Mouse (Mus musculus): ENCODE results near the gene Tlnrd1. TPM values are rescaled to one million over a fixed set of nuclear protein-coding genes. Genes with fewer than 3 reads are reported as not detected.
"Not testable (repeated sequence)": the region's sequence is repeated elsewhere in the genome, so short reads cannot be mapped to it uniquely, and the experiment has no call there.

Gene Tlnrd1
- polyA plus RNA-seq, 1 experiment from 2014 or later = 4.7 TPM

- H3K4me1 ChIP-seq (ENCODE audit: control insufficient read depth, insufficient read depth, low read length) = no peaks in the 10 kb centered on the region
- WGBS = 72% methylated on average over 4 of the region's 4 CpGs
- H3K9me3 ChIP-seq (replicated peaks; ENCODE audit: control insufficient read depth, low read length) = peaks cover under 1% of the 10 kb centered on the region; the same call in 1 of the 2 replicates
- H3K27ac ChIP-seq (ENCODE audit: low read length) = no peak overlapping the region
- no peak overlapping the region for H3K9ac ChIP-seq (ENCODE audit: low read length)
- H3K36me3 ChIP-seq (ENCODE audit: control insufficient read depth, insufficient read depth, low read length) = 0 out of 2 replicates have a peak, but pooled peaks cover 4% of the 10 kb centered on the region
- no peak overlapping the region for H3K4me3 ChIP-seq (replicated peaks; ENCODE audit: low read length)
- ATAC-seq (ENCODE audit: insufficient read depth, low FRiP score) = no peak
- no peaks in the 10 kb centered on the region for H3K27me3 ChIP-seq (ENCODE audit: control insufficient read depth, insufficient read depth, low read length)
- H3K4me2 ChIP-seq (ENCODE audit: low read depth, low read length) = no peak overlapping the region
These were observed 17.3 kb upstream of the Tlnrd1 start for GRCm38 (mm10) chr7:83901425-83901824.

GRCm38 (mm10) chr7:83900519-83900918 lies 16.4 kb upstream of the Tlnrd1 start:
- H3K27me3 ChIP-seq (ENCODE audit: control insufficient read depth, insufficient read depth, low read length) = no peaks in the 10 kb centered on the region
- H3K36me3 ChIP-seq (ENCODE audit: control insufficient read depth, insufficient read depth, low read length) = 0 out of 2 replicates have a peak, but pooled peaks cover 6% of the 10 kb centered on the region
- H3K9ac ChIP-seq (ENCODE audit: low read length) = no peak overlapping the region
- no peak for ATAC-seq (ENCODE audit: insufficient read depth, low FRiP score)
- no peak overlapping the region for H3K27ac ChIP-seq (ENCODE audit: low read length)
- no peak overlapping the region for H3K4me2 ChIP-seq (ENCODE audit: low read depth, low read length)
- H3K4me1 ChIP-seq (ENCODE audit: control insufficient read depth, insufficient read depth, low read length) = no peaks in the 10 kb centered on the region
- 75% methylated on average over 3 of the region's 3 CpGs for WGBS
- H3K9me3 ChIP-seq (replicated peaks; ENCODE audit: control insufficient read depth, low read length) = no peaks in the 10 kb centered on the region
- H3K4me3 ChIP-seq (replicated peaks; ENCODE audit: low read length) = no peak overlapping the region

DNA sequence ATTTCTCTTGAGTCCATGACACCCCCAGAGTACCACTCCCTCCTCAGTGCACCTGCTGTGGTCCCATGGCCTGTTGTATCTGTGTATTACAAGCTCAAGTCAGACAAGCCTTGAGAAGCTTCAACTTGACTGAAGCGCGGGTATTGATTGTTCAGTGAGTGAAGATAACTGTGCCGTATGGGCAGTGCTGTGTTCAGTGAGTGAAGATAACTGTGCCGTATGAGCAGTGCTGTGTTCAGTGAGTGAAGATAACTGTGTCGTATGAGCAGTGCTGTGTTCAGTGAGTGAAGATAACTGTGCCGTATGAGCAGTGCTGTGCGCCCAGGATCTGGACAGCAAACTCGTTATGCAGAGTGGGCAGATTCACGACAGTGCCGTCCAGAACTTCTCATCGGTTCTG lies 14.2 kb upstream of the Tlnrd1 start:
- Histone ChIP-seq H3K36me3 (ENCODE audit: control insufficient read depth, insufficient read depth, low read length) (peaks cover 12% of the 10 kb centered on the region; the same call in 1 of the 2 replicates), H3K27ac (ENCODE audit: low read length) (no peak overlapping the region)
- no peak for ATAC-seq (ENCODE audit: insufficient read depth, low FRiP score)

GRCm38 (mm10) chr7:83896077-83896740 lies 12.1 kb upstream of the Tlnrd1 start:
- ATAC-seq (ENCODE audit: insufficient read depth, low FRiP score) = no peak
- Histone ChIP-seq H3K9me3 (replicated peaks; ENCODE audit: control insufficient read depth, low read length) (no peaks in the 10 kb centered on the region), H3K36me3 (ENCODE audit: control insufficient read depth, insufficient read depth, low read length) (peaks cover 12% of the 10 kb centered on the region; the same call in 1 of the 2 replicates), H3K9ac (ENCODE audit: low read length) (no peak overlapping the region), H3K27me3 (ENCODE audit: control insufficient read depth, insufficient read depth, low read length) (no peaks in the 10 kb centered on the region), H3K4me3 (replicated peaks; ENCODE audit: low read length) (no peak overlapping the region), H3K4me2 (ENCODE audit: low read depth, low read length) (no peak overlapping the region), H3K27ac (ENCODE audit: low read length) (no peak overlapping the region), H3K4me1 (ENCODE audit: control insufficient read depth, insufficient read depth, low read length) (peaks cover 17% of the 10 kb centered on the region)
- 92% methylated on average over 5 of the region's 5 CpGs for WGBS

More for the DNA sequence above, 14.2 kb upstream of the Tlnrd1 start:
- H3K9me3 ChIP-seq (replicated peaks; ENCODE audit: control insufficient read depth, low read length) = no peaks in the 10 kb centered on the region
- H3K9ac ChIP-seq (ENCODE audit: low read length) = no peak overlapping the region
- H3K4me1 ChIP-seq (ENCODE audit: control insufficient read depth, insufficient read depth, low read length) = peaks cover 10% of the 10 kb centered on the region
- no peak overlapping the region for H3K4me3 ChIP-seq (replicated peaks; ENCODE audit: low read length)
- H3K27me3 ChIP-seq (ENCODE audit: control insufficient read depth, insufficient read depth, low read length) = no peaks in the 10 kb centered on the region
- H3K4me2 ChIP-seq (ENCODE audit: low read depth, low read length) = no peak overlapping the region
- WGBS = 82% methylated on average over 11 of the region's 11 CpGs

- Histone ChIP-seq H3K27me3 (ENCODE audit: control insufficient read depth, insufficient read depth, low read length) (no peaks in the 10 kb centered on the region), H3K36me3 (ENCODE audit: control insufficient read depth, insufficient read depth, low read length) (peaks cover 9% of the 10 kb centered on the region; the same call in 1 of the 2 replicates), H3K4me1 (ENCODE audit: control insufficient read depth, insufficient read depth, low read length) (peaks cover 17% of the 10 kb centered on the region), H3K4me2 (ENCODE audit: low read depth, low read length) (no peak overlapping the region), H3K9ac (ENCODE audit: low read length) (no peak overlapping the region), H3K27ac (ENCODE audit: low read length) (no peak overlapping the region), H3K4me3 (replicated peaks; ENCODE audit: low read length) (no peak overlapping the region), H3K9me3 (replicated peaks; ENCODE audit: control insufficient read depth, low read length) (no peaks in the 10 kb centered on the region)
- no peak for ATAC-seq (ENCODE audit: insufficient read depth, low FRiP score)
- WGBS = 100% methylated on average over 1 of the region's 1 CpGs
These were observed 10.2 kb upstream of the Tlnrd1 start for GRCm38 (mm10) chr7:83894348-83894747.

DNA sequence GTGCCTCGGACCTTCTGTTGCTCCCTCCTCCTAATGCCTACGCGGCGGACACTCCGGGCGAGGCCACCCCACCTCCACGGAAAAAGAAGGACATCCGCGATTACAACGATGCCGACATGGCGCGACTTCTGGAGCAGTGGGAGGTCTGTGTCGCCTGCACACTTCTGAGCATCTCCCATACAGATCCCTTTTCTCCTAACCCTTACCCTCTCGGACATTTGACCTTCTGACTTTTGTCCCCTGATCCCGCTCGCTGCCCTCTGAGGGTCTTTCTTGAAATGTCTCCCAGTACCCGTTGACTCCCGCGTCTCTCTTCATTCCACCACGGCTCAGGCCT lies 8.2 kb upstream of the Tlnrd1 start:
- Histone ChIP-seq H3K4me1 (ENCODE audit: control insufficient read depth, insufficient read depth, low read length) (peaks cover 20% of the 10 kb centered on the region), H3K9ac (ENCODE audit: low read length) (peak overlapping the region; percentile 82), H3K27me3 (ENCODE audit: control insufficient read depth, insufficient read depth, low read length) (no peaks in the 10 kb centered on the region), H3K9me3 (replicated peaks; ENCODE audit: control insufficient read depth, low read length) (no peaks in the 10 kb centered on the region), H3K4me2 (ENCODE audit: low read depth, low read length) (peak overlapping the region; percentile 85), H3K27ac (ENCODE audit: low read length) (peak overlapping the region; percentile 92), H3K4me3 (replicated peaks; ENCODE audit: low read length) (peak overlapping the region; percentile 73), H3K36me3 (ENCODE audit: control insufficient read depth, insufficient read depth, low read length) (peaks cover 9% of the 10 kb centered on the region; the same call in 1 of the 2 replicates)
- under 1% methylated on average over 21 of the region's 21 CpGs for WGBS
- no peak for ATAC-seq (ENCODE audit: insufficient read depth, low FRiP score)

GRCm38 (mm10) chr7:83891433-83892332 lies 7.6 kb upstream of the Tlnrd1 start:
- H3K4me2 ChIP-seq (ENCODE audit: low read depth, low read length) = peak overlapping the region; percentile 85
- peaks cover 20% of the 10 kb centered on the region for H3K4me1 ChIP-seq (ENCODE audit: control insufficient read depth, insufficient read depth, low read length)
- WGBS = 2% methylated on average over 44 of the region's 44 CpGs

GRCm38 (mm10) chr7:83889946-83890345 lies 5.8 kb upstream of the Tlnrd1 start:
- not testable (repeated sequence) for H3K9me3 ChIP-seq (replicated peaks; ENCODE audit: control insufficient read depth, low read length); ATAC-seq (ENCODE audit: insufficient read depth, low FRiP score); H3K9ac ChIP-seq (ENCODE audit: low read length); H3K4me3 ChIP-seq (replicated peaks; ENCODE audit: low read length); H3K4me2 ChIP-seq (ENCODE audit: low read depth, low read length); H3K36me3 ChIP-seq (ENCODE audit: control insufficient read depth, insufficient read depth, low read length); H3K27ac ChIP-seq (ENCODE audit: low read length); H3K27me3 ChIP-seq (ENCODE audit: control insufficient read depth, insufficient read depth, low read length)
- 92% methylated on average over 5 of the region's 5 CpGs for WGBS
- H3K4me1 ChIP-seq (ENCODE audit: control insufficient read depth, insufficient read depth, low read length) = peaks cover 23% of the 10 kb centered on the region

More at GRCm38 (mm10) chr7:83891433-83892332, 7.6 kb upstream of the Tlnrd1 start:
- peak overlapping the region; percentile 92 for H3K27ac ChIP-seq (ENCODE audit: low read length)
- H3K36me3 ChIP-seq (ENCODE audit: control insufficient read depth, insufficient read depth, low read length) = peaks cover 9% of the 10 kb centered on the region; the same call in 1 of the 2 replicates
- peak; percentile 99 for ATAC-seq (ENCODE audit: insufficient read depth, low FRiP score)
- no peaks in the 10 kb centered on the region for H3K27me3 ChIP-seq (ENCODE audit: control insufficient read depth, insufficient read depth, low read length)
- H3K4me3 ChIP-seq (replicated peaks; ENCODE audit: low read length) = peak overlapping the region; percentile 73
- H3K9ac ChIP-seq (ENCODE audit: low read length) = peak overlapping the region; percentile 82
- no peaks in the 10 kb centered on the region for H3K9me3 ChIP-seq (replicated peaks; ENCODE audit: control insufficient read depth, low read length)

DNA sequence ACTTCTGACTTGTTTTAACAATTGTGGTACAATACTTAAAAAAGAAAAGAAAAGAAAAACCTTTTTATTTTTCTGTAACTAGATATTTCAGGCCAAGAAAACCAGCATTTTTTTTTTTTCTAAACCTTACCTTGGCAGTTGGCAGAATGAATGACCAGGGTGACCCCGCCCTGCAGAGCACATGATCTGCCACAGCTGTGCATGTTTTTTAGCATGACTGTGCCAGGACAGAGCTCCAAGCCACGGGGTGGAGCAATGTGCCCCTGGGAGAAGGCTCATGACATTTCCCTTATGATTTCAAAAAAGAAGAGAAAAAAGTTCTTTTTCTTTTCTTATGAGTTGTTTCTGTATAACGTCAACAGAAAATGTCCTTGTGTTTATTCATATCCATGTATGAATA lies 5.3 kb upstream of the Tlnrd1 start:
- H3K36me3 ChIP-seq (ENCODE audit: control insufficient read depth, insufficient read depth, low read length) = 0 out of 2 replicates have a peak, but pooled peaks cover under 1% of the 10 kb centered on the region
- H3K9ac ChIP-seq (ENCODE audit: low read length) = no peak overlapping the region
- H3K4me1 ChIP-seq (ENCODE audit: control insufficient read depth, insufficient read depth, low read length) = peaks cover 25% of the 10 kb centered on the region
- H3K4me2 ChIP-seq (ENCODE audit: low read depth, low read length) = no peak overlapping the region
- no peak for ATAC-seq (ENCODE audit: insufficient read depth, low FRiP score)
- H3K27ac ChIP-seq (ENCODE audit: low read length) = no peak overlapping the region
- WGBS = 36% methylated on average over 3 of the region's 3 CpGs
- no peak overlapping the region for H3K4me3 ChIP-seq (replicated peaks; ENCODE audit: low read length)
- no peaks in the 10 kb centered on the region for H3K9me3 ChIP-seq (replicated peaks; ENCODE audit: control insufficient read depth, low read length)
- no peaks in the 10 kb centered on the region for H3K27me3 ChIP-seq (ENCODE audit: control insufficient read depth, insufficient read depth, low read length)

All from stomach, embryonic 16.5 days (tissue).